Mouse (Mus musculus) adrenal gland, adult 18-20 months (tissue): ENCODE data around the gene Ipcef1. TPM values are rescaled to one million over a fixed set of nuclear protein-coding genes. Genes with fewer than 3 reads are reported as not detected.
"Not testable (repeated sequence)": the region's sequence is repeated elsewhere in the genome, so short reads cannot be mapped to it uniquely, and the experiment has no call there.

ENCODE experiments used
- DNase-seq, 2 experiments: peaks; one replicate each; pipeline ENCODE4 v3.0.0; 2021 to 2022; ENCODE audit warnings: low spot score in 2 of 2
- total RNA-seq, 2 experiments: library from RNA; stranded (reverse); gene quantifications; 1 replicate in 1 of 2; 2 replicates in 1 of 2; pipeline ENCODE4 v1.2.3; 2021

Gene Ipcef1
- total RNA-seq, 2 experiments from 2014 or later, result 0.40 to 0.51 TPM

DNA sequence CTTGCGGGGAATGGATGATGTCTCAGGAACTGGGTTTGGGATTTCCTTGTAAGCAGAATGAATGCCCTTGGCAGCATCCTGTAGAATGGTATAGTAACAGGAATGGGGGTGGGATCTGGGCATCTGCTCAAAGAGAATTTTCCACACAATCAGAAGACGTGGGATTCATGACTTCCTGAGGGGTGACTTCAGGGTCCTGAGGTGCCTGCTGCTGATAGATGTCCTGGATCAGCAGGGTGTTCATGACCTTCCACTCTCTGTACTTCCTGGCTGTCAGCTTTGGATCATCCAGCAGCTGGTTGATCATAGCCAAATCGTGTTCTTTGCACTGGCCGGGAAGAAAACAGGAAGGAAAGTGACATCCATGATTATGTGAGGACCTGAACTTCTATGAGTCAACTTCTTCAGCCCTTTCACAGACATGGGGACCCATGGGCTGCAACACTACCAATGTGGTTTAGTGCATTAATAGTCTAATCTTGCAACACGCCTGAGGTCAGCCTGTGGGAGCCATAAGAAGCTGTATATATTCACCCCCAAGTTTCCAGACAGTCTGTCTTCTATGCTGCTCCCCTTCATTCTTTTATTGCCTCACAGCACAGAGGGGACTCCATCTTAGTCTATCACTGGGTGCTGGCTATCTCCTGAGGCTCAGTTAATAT is 161.8 kb downstream of the Ipcef1 start:
- no peak for DNase-seq

GRCm38 (mm10) chr10:6889640-6890245 is 162.5 kb downstream of the Ipcef1 start:
- DNase-seq, result no peak

DNA sequence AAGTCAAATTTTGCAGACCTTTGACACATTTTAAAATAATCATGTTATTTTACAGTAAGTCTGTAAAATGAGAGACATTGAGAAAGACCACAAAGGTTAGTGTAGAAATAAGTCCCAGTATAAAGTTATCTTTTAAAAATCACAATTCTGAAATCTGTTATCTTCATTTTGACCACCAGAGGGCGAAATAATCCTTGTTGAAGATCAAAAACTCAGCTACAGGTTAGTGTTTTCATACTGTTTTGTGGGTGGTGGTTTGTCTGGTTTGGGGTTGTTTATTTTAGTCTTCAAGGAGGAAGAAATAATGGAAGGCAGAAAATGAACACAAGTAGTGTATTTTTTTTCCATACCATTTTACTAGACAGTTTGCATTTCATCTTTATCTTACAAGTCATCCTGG is 166.8 kb downstream of the Ipcef1 start:
- DNase-seq, result no peak

GRCm38 (mm10) chr10:6882041-6882440 is 170.2 kb downstream of the Ipcef1 start:
- not testable (repeated sequence) for DNase-seq

DNA sequence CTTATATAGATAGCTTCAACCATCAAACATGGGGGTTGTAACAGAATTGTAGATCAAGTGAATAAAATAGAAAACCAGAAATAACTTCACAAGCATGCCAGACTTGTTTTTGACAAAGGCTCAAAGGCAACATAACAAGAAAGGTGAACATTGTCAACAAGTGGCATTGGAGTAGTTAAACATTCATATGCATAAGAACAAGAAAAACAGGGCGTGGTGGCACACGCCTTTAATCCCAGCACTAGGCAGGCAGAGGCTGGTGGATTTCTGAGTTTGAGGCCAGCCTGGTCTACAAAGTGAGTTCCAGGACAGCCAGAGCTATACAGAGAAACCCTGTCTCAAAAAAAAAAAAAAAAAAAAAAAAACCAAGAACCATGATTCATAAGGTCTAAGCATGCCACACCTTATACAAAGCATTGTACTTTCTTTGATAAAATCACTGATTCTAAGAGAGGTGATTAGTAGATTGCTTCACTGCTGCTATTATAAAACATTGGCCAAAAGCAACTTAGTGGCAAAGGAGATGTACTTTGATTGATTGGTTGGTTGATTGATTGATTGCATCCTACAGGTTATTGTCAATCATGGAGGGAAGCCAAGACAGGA is 173.9 kb downstream of the Ipcef1 start:
- no peak for DNase-seq

GRCm38 (mm10) chr10:6873917-6874316 is 178.4 kb downstream of the Ipcef1 start:
- DNase-seq, result no peak

- DNase-seq, result no peak
Measured at GRCm38 (mm10) chr10:6871418-6872072, 180.7 kb downstream of the Ipcef1 start.

GRCm38 (mm10) chr10:6855812-6856211 is 196.5 kb downstream of the Ipcef1 start:
- no peak for DNase-seq

- no peak for DNase-seq
Measured at GRCm38 (mm10) chr10:6848834-6849233, 203.4 kb downstream of the Ipcef1 start.

- DNase-seq, result no peak
Measured at GRCm38 (mm10) chr10:6848162-6848754, 204.0 kb downstream of the Ipcef1 start.

DNA sequence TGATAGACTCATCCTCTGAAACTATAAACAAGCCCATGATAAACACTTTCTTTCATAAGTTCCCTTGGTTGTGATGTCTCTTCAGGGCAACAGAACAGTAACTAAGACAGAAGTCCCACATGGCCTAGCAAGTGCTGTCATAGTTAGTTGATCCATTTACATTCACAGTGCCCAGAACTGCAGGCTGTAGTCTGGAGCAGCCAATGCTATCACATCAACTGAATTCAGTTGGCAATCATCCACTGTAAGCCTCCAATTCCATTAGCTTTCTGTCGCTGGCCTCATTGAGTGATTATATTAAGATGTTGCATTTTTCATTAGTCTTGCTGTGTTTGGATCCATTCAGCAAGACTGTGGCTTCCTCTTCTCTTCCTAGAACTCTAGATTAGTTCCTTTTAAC is 206.0 kb downstream of the Ipcef1 start:
- DNase-seq, result no peak

DNA sequence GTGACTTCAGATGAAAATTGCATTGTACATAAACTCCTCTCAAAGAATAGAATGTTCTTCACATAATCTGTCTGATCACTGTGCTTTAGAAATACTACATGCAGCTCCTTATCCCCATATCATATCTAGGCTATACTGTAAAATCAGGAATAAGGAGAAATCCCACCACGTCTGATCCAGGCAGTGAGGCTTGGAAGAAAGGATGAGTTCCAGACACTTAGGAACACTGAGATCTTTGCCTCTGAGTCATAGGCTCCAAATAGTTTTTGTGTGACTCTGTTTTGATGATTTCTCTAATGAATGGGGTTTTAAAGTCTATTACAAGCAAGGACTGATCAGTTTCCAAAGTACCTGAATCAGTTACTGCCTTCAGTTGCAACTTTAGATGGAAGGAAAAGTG is 210.1 kb downstream of the Ipcef1 start:
- DNase-seq, result no peak

Other genes with a start within 250 kb of the Ipcef1 start
- gene Cnksr3, start 159.8 kb upstream of the Ipcef1 start, total RNA-seq, result 10 to 100 TPM; 10.4 to 17.2 TPM